Mouse (Mus musculus): ENCODE measurements around the gene Vmn2r40. TPM values are rescaled to one million over a fixed set of nuclear protein-coding genes. Genes with fewer than 3 reads are reported as not detected.
"Not testable (repeated sequence)": the region's sequence is repeated elsewhere in the genome, so short reads cannot be mapped to it uniquely, and the experiment has no call there.

Vmn2r40 gene
- not detected in 2 replicates for polyA plus RNA-seq (2015; fragmentation: Nextera tagmentation; extraction: Ambion mirVana)

DNA sequence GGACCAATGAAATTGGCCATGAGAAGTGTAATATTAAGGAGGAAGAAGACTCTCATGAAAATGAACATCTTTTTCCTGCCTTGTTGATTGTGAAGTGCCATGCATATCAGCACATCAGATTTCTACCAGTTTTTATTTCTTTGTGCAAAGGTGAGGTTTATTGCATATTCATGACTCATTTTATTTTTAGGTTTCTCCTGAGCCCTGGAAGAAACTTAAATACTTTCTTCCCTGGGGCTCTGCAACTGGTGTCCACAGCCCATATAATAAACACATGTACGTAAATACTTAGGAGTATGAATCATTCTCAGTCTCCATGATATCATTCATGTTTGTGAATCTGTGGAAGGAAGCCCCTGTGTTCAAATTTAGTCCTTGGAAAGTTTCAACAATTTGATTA lies at the start of gene Vmn2r40:
Gene Vmn2r40 (minus strand): TSS at position 101 of the 400 bp plus-strand sequence.
- not testable (repeated sequence) for H3K9ac ChIP-seq; H3K27me3 ChIP-seq; H3K4me2 ChIP-seq (replicated peaks); H3K36me3 ChIP-seq; ATAC-seq (ENCODE audit: insufficient number of reproducible peaks, low FRiP score, low TSS enrichment, low read depth); H3K4me3 ChIP-seq (replicated peaks); H3K9me3 ChIP-seq (replicated peaks); H3K4me1 ChIP-seq; H3K27ac ChIP-seq (replicated peaks)
- no CpG with 5 or more reads among the region's 1 CpGs for WGBS

Other genes starting within 250 kb of the Vmn2r40 start
- not detected in 2 replicates for gene Vmn2r39, start 99.4 kb upstream of the Vmn2r40 start, polyA plus RNA-seq (2015; fragmentation: Nextera tagmentation; extraction: Ambion mirVana)
- gene Vmn2r38, start 166.4 kb upstream of the Vmn2r40 start, polyA plus RNA-seq (2015; fragmentation: Nextera tagmentation; extraction: Ambion mirVana): not detected in 2 replicates

Data from embryonic facial prominence, embryonic 15.5 days (tissue).